Mouse (Mus musculus) hindbrain, embryonic 16.5 days (tissue): ENCODE results near the gene Mapk8ip2. TPM values are rescaled to one million over a fixed set of nuclear protein-coding genes. Genes with fewer than 3 reads are reported as not detected.

Source experiments
- ATAC-seq: fragments of 200-750 bp; cut with Nextera tagmentation; 2 replicates; pipeline ENCODE4 v1.8.0; 2017; ENCODE audit warnings: moderate TSS enrichment, moderate library complexity
- H3K27ac ChIP-seq: fragments of 300-500 bp; sonication (generic); 2 replicates; pipeline ENCODE4 v1.5.1; 2014; ENCODE audit warnings: low read depth, mild to moderate bottlenecking, control low read depth, low read length, moderate library complexity
- H3K27me3 ChIP-seq: fragments of 300-500 bp; sonication (generic); replicated peaks from 2 replicates; pipeline ENCODE4 v1.6.1; 2014; ENCODE audit warnings: low read length; ENCODE audit not compliant: control insufficient read depth, insufficient read depth
- H3K36me3 ChIP-seq: fragments of 300-500 bp; sonication (generic); 2 replicates; pipeline ENCODE4 v1.6.1; 2014; ENCODE audit warnings: mild to moderate bottlenecking, low read length, moderate library complexity, mixed read lengths; ENCODE audit not compliant: control insufficient read depth, insufficient read depth
- H3K4me1 ChIP-seq: fragments of 300-500 bp; sonication (generic); 2 replicates; pipeline ENCODE4 v1.6.1; 2014; ENCODE audit warnings: low read depth, low read length; ENCODE audit not compliant: control insufficient read depth, insufficient read depth
- H3K4me2 ChIP-seq: fragments of 300-500 bp; sonication (generic); 2 replicates; pipeline ENCODE4 v1.6.1; 2014; ENCODE audit warnings: mild to moderate bottlenecking, low read length, control low read depth, moderate library complexity
- H3K4me3 ChIP-seq: fragments of 300-500 bp; sonication (generic); 2 replicates; pipeline ENCODE4 v1.5.1; 2014; ENCODE audit warnings: mild to moderate bottlenecking, low read length, control low read depth, moderate library complexity
- H3K9ac ChIP-seq: fragments of 300-500 bp; sonication (generic); 2 replicates; pipeline ENCODE4 v1.6.1; 2014; ENCODE audit warnings: low read depth, mild to moderate bottlenecking, control low read depth, low read length, moderate library complexity
- H3K9me3 ChIP-seq: fragments of 300-500 bp; sonication (generic); 2 replicates; pipeline ENCODE4 v1.6.1; 2014; ENCODE audit warnings: mild to moderate bottlenecking, low read length, moderate library complexity; ENCODE audit not compliant: control insufficient read depth
- WGBS: fragments of 180-500 bp; shearing (Covaris S2); extraction: QIAGEN DNeasy Blood & Tissue Kit; methylation state at CpG from one replicate; pipeline ENCODE4 v1.1.7; 2014; 5-methylcytosine and 5-hydroxymethylcytosine counted together
- polyA plus RNA-seq: library from polyadenylated mRNA; unstranded; fragments of >200 nt; fragmentation: Nextera tagmentation; extraction: Ambion mirVana; gene quantifications from 2 replicates; pipeline ENCODE4 v1.2.1, GENCODE M21; 2015

Mapk8ip2 gene
- 84.5 and 88.1 TPM in 2 replicates for polyA plus RNA-seq

GRCm38 (mm10) chr15:89453865-89454478 is at the start of gene Mapk8ip2:
Gene Mapk8ip2 (plus strand): TSS chr15:89453913.
- peak within 1 kb of the TSS; percentile 48 for H3K4me3 ChIP-seq
- peak; percentile 79 for ATAC-seq
- peaks cover 27% of the 10 kb centered on the region for H3K36me3 ChIP-seq
- no peaks in the 10 kb centered on the region for H3K9me3 ChIP-seq
- no peaks in the 10 kb centered on the region for H3K27me3 ChIP-seq
- H3K9ac ChIP-seq: peak within 1 kb of the TSS; percentile 65
- peaks cover 21% of the 10 kb centered on the region for H3K4me1 ChIP-seq
- WGBS: 0% methylated on average over 48 of the region's 53 CpGs
- peak within 1 kb of the TSS; percentile 79 for H3K4me2 ChIP-seq
- H3K27ac ChIP-seq: peak within 1 kb of the TSS; percentile 68

- Histone ChIP-seq H3K9me3 (peaks cover 8% of the 10 kb centered on the region), H3K27ac (no peak overlapping the region), H3K9ac (no peak overlapping the region), H3K4me1 (no peaks in the 10 kb centered on the region), H3K27me3 (no peaks in the 10 kb centered on the region), H3K4me2 (no peak overlapping the region), H3K4me3 (no peak overlapping the region), H3K36me3 (no peaks in the 10 kb centered on the region)
- WGBS: 84% methylated on average over 10 of the region's 10 CpGs
- ATAC-seq: no peak
These were observed 48.7 kb upstream of the Mapk8ip2 start for GRCm38 (mm10) chr15:89404831-89405623.

GRCm38 (mm10) chr15:89406691-89407090 is 47.0 kb upstream of the Mapk8ip2 start:
- no peak overlapping the region for H3K27ac ChIP-seq
- no peak overlapping the region for H3K4me2 ChIP-seq
- no peak for ATAC-seq

GRCm38 (mm10) chr15:89410118-89410517 is 43.6 kb upstream of the Mapk8ip2 start, which contains the start of gene Syce3:
Gene Syce3 (minus strand): TSS chr15:89410503.
- Histone ChIP-seq H3K4me1 (no peaks in the 10 kb centered on the region), H3K4me3 (no peak within 1 kb of the TSS), H3K27me3 (no peaks in the 10 kb centered on the region), H3K9ac (no peak within 1 kb of the TSS), H3K4me2 (no peak within 1 kb of the TSS), H3K36me3 (no peaks in the 10 kb centered on the region), H3K9me3 (peaks cover 8% of the 10 kb centered on the region), H3K27ac (no peak within 1 kb of the TSS)
- WGBS: 85% methylated on average over 12 of the region's 24 CpGs
- ATAC-seq: no peak

More at GRCm38 (mm10) chr15:89406691-89407090, 47.0 kb upstream of the Mapk8ip2 start:
- H3K9ac ChIP-seq: no peak overlapping the region
- no peak overlapping the region for H3K4me3 ChIP-seq
- peaks cover 8% of the 10 kb centered on the region for H3K9me3 ChIP-seq
- no peaks in the 10 kb centered on the region for H3K36me3 ChIP-seq
- no peaks in the 10 kb centered on the region for H3K4me1 ChIP-seq
- no peaks in the 10 kb centered on the region for H3K27me3 ChIP-seq

GRCm38 (mm10) chr15:89415282-89415681 is 38.4 kb upstream of the Mapk8ip2 start:
- H3K36me3 ChIP-seq: peaks cover 6% of the 10 kb centered on the region; the same call in 1 of the 2 replicates
- WGBS: 88% methylated on average over 8 of the region's 8 CpGs
- no peak overlapping the region for H3K27ac ChIP-seq
- no peak overlapping the region for H3K4me2 ChIP-seq
- H3K27me3 ChIP-seq: no peaks in the 10 kb centered on the region
- no peak overlapping the region for H3K4me3 ChIP-seq
- no peak overlapping the region for H3K9ac ChIP-seq
- H3K4me1 ChIP-seq: no peaks in the 10 kb centered on the region
- H3K9me3 ChIP-seq: no peaks in the 10 kb centered on the region
- ATAC-seq: no peak

- H3K4me3 ChIP-seq: no peak overlapping the region
- WGBS: 94% methylated on average over 9 of the region's 9 CpGs
These were observed 31.8 kb upstream of the Mapk8ip2 start for GRCm38 (mm10) chr15:89421938-89422337.

GRCm38 (mm10) chr15:89424621-89425020 is 29.1 kb upstream of the Mapk8ip2 start:
- H3K27ac ChIP-seq: no peak overlapping the region
- H3K4me2 ChIP-seq: no peak overlapping the region
- H3K27me3 ChIP-seq: no peaks in the 10 kb centered on the region
- H3K4me1 ChIP-seq: peaks cover 8% of the 10 kb centered on the region
- H3K36me3 ChIP-seq: peaks cover 18% of the 10 kb centered on the region
- no peak overlapping the region for H3K9ac ChIP-seq
- H3K4me3 ChIP-seq: no peak overlapping the region
- H3K9me3 ChIP-seq: no peaks in the 10 kb centered on the region
- WGBS: 83% methylated on average over 8 of the region's 8 CpGs
- no peak for ATAC-seq

More at GRCm38 (mm10) chr15:89421938-89422337, 31.8 kb upstream of the Mapk8ip2 start:
- H3K9me3 ChIP-seq: no peaks in the 10 kb centered on the region
- H3K27ac ChIP-seq: no peak overlapping the region
- no peaks in the 10 kb centered on the region for H3K4me1 ChIP-seq
- H3K27me3 ChIP-seq: no peaks in the 10 kb centered on the region
- no peak overlapping the region for H3K9ac ChIP-seq
- no peak overlapping the region for H3K4me2 ChIP-seq
- peaks cover 15% of the 10 kb centered on the region; the same call in 1 of the 2 replicates for H3K36me3 ChIP-seq
- no peak for ATAC-seq

- Histone ChIP-seq H3K36me3 (peaks cover 14% of the 10 kb centered on the region), H3K4me1 (peaks cover 11% of the 10 kb centered on the region), H3K4me2 (no peak within 1 kb of the TSS), H3K9me3 (no peaks in the 10 kb centered on the region), H3K27ac (no peak within 1 kb of the TSS), H3K27me3 (no peaks in the 10 kb centered on the region), H3K9ac (no peak within 1 kb of the TSS; the same call in 1 of the 2 replicates), H3K4me3 (no peak within 1 kb of the TSS)
- 40% methylated on average over 6 of the region's 6 CpGs for WGBS
- no peak for ATAC-seq
These were observed 28.0 kb upstream of the Mapk8ip2 start, which contains the start of gene Cpt1b for GRCm38 (mm10) chr15:89425711-89426121. Gene Cpt1b (minus strand): TSS chr15:89425863.

- no peak for ATAC-seq
- H3K27ac ChIP-seq: no peak overlapping the region
- H3K4me2 ChIP-seq: no peak overlapping the region
- H3K9ac ChIP-seq: no peak overlapping the region
- H3K36me3 ChIP-seq: peaks cover 14% of the 10 kb centered on the region
- peaks cover 11% of the 10 kb centered on the region for H3K4me1 ChIP-seq
- WGBS: 93% methylated on average over 10 of the region's 10 CpGs
- no peak overlapping the region for H3K4me3 ChIP-seq
- H3K27me3 ChIP-seq: no peaks in the 10 kb centered on the region
- no peaks in the 10 kb centered on the region for H3K9me3 ChIP-seq
These were observed 27.0 kb upstream of the Mapk8ip2 start for GRCm38 (mm10) chr15:89426716-89427115.
